Mouse (Mus musculus): ENCODE data around the gene Zdhhc5. TPM values are rescaled to one million over a fixed set of nuclear protein-coding genes. Genes with fewer than 3 reads are reported as not detected.
A peak's percentile ranks its signal among the peaks of the same experiment; 100 is the strongest.

Zdhhc5 gene
- polyA plus RNA-seq, 1 experiment from 2014 or later = 15.2 TPM

DNA sequence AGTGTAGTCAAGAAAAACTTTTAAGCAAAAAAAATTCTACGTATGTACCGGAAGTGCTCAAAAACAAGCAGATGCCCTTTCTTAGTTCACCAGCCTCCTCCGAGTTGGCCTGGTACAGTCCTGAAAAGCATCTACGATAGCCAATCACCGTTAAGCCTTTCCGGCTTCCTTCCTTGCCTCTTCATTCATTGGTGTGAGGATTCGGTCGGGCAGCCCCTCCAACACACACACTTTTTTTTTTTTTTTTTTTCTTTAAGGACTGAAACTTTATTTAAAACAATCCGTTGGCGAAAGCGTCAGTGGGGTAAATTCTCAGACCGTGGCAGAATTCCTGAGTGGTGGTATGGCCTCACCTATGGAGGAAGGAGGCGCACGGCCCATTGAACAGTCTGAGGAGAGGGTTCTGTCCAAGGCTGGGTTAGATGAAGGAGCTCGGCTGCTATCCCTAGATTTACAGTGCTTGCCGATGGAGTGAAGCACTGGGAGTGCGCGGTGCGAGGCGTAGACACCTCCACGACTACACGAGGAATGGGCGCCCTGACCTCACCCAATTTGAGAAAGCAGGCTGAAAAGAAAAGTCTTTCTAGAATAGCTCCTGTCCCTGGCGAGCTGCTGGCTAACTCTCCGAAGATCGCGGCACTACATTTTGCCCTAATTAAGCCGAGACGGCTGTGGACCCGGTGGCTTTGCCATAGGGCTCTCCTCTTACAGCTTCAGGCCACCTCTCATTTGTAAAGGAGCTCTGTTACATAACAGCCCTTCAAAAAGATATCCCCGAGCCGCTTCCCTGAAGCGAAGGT lies 782 bp upstream of the Zdhhc5 start:
- Histone ChIP-seq H3K4me1 (ENCODE audit: control insufficient read depth, insufficient read depth, low read depth, low read length) (peaks cover 12% of the 10 kb centered on the region), H3K4me3 (ENCODE audit: low read length) (peak overlapping the region; percentile 96), H3K27ac (ENCODE audit: low read depth, low read length) (peak overlapping the region; percentile 98), H3K9ac (ENCODE audit: low read depth, low read length) (peak overlapping the region; percentile 79), H3K9me3 (ENCODE audit: control insufficient read depth, low read length) (no peaks in the 10 kb centered on the region), H3K36me3 (ENCODE audit: control insufficient read depth, insufficient read depth, low read length) (peaks cover under 1% of the 10 kb centered on the region; the same call in 1 of the 2 replicates), H3K27me3 (replicated peaks; ENCODE audit: control insufficient read depth, insufficient read depth, low read length) (no peaks in the 10 kb centered on the region), H3K4me2 (ENCODE audit: low read length) (peak overlapping the region; percentile 93)
- WGBS = under 1% methylated on average over 33 of the region's 33 CpGs
- ATAC-seq = peak; percentile 96

DNA sequence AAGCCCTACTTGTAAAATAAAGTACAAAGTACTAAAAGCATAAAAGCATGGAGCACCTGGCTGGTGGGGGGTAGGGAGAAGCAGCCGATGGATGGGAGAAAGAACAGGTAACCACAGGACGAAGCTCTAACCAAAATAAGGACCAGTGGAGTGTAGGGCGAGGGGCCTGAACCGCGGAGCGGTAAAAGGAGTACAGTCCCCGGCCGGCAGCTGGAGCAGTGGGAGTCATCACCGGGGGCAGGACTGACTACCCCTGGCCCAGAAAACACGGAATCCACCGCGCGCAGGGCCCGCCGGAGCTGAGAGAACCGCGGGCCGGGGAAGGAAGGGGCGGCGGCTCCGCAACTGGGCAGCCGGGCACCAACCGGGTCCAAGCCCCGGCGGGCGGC lies 564 bp downstream of the Zdhhc5 start:
- H3K36me3 ChIP-seq (ENCODE audit: control insufficient read depth, insufficient read depth, low read length) = peaks cover 8% of the 10 kb centered on the region
- no peaks in the 10 kb centered on the region for H3K9me3 ChIP-seq (ENCODE audit: control insufficient read depth, low read length)
- peak; percentile 12; the same call in 1 of the 2 replicates for ATAC-seq
- peak overlapping the region; percentile 96 for H3K4me3 ChIP-seq (ENCODE audit: low read length)
- peak overlapping the region; percentile 76 for H3K4me2 ChIP-seq (ENCODE audit: low read length)
- H3K27me3 ChIP-seq (replicated peaks; ENCODE audit: control insufficient read depth, insufficient read depth, low read length) = no peaks in the 10 kb centered on the region
- H3K9ac ChIP-seq (ENCODE audit: low read depth, low read length) = peak overlapping the region; percentile 95
- peak overlapping the region; percentile 98 for H3K27ac ChIP-seq (ENCODE audit: low read depth, low read length)
- WGBS = 0% methylated on average over 24 of the region's 26 CpGs
- H3K4me1 ChIP-seq (ENCODE audit: control insufficient read depth, insufficient read depth, low read depth, low read length) = peaks cover 12% of the 10 kb centered on the region

DNA sequence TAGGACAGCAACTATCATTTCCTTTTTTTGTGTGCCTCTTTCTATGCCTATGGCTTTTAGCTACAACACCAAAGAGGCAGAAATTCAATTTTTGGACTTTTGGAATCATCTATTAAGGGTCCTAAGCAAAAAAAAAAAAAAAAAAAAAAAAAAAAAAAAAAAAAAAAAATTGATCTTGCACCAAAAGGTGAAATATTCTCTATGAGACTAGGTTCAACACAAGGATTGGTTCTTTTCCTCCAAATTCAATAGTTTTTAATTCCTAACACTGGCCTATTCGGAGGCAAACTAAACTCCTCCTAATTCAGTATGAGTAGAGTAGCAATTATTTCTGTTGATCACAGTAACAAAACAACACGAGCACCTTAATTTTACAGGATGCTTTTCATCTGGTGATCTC lies 3.1 kb downstream of the Zdhhc5 start:
- ATAC-seq = no peak
- H3K4me2 ChIP-seq (ENCODE audit: low read length) = no peak overlapping the region
- no peak overlapping the region for H3K4me3 ChIP-seq (ENCODE audit: low read length)
- H3K4me1 ChIP-seq (ENCODE audit: control insufficient read depth, insufficient read depth, low read depth, low read length) = peaks cover 16% of the 10 kb centered on the region
- H3K9ac ChIP-seq (ENCODE audit: low read depth, low read length) = no peak overlapping the region
- H3K36me3 ChIP-seq (ENCODE audit: control insufficient read depth, insufficient read depth, low read length) = peaks cover 16% of the 10 kb centered on the region
- H3K27ac ChIP-seq (ENCODE audit: low read depth, low read length) = no peak overlapping the region
- WGBS = 91% methylated on average over 2 of the region's 2 CpGs
- no peaks in the 10 kb centered on the region for H3K27me3 ChIP-seq (replicated peaks; ENCODE audit: control insufficient read depth, insufficient read depth, low read length)
- H3K9me3 ChIP-seq (ENCODE audit: control insufficient read depth, low read length) = no peaks in the 10 kb centered on the region

DNA sequence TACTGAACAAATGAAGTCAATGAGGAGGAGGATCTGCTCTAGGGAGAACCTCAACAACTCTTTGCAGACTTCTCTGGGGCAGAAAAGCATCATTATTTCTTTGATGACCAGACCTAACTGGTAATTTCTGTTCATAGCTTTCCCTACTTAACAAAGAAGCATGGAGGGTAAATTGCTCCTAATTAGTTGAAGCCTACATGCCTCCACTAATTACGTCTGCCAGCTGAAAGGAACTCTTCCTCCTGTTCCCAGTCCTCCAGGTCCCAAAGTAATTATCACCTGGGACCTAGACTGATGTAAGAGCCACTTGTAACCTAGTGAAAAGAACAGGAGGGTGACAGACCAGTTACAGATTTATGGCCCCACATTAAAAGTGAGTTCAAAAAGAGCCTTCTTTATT lies 7.5 kb downstream of the Zdhhc5 start:
- Histone ChIP-seq H3K36me3 (ENCODE audit: control insufficient read depth, insufficient read depth, low read length) (peaks cover 16% of the 10 kb centered on the region), H3K9ac (ENCODE audit: low read depth, low read length) (no peak overlapping the region), H3K27ac (ENCODE audit: low read depth, low read length) (no peak overlapping the region), H3K4me3 (ENCODE audit: low read length) (no peak overlapping the region), H3K4me1 (ENCODE audit: control insufficient read depth, insufficient read depth, low read depth, low read length) (peaks cover 3% of the 10 kb centered on the region), H3K9me3 (ENCODE audit: control insufficient read depth, low read length) (no peaks in the 10 kb centered on the region), H3K27me3 (replicated peaks; ENCODE audit: control insufficient read depth, insufficient read depth, low read length) (no peaks in the 10 kb centered on the region), H3K4me2 (ENCODE audit: low read length) (no peak overlapping the region)
- WGBS = 63% methylated on average over 1 of the region's 1 CpGs
- no peak for ATAC-seq

DNA sequence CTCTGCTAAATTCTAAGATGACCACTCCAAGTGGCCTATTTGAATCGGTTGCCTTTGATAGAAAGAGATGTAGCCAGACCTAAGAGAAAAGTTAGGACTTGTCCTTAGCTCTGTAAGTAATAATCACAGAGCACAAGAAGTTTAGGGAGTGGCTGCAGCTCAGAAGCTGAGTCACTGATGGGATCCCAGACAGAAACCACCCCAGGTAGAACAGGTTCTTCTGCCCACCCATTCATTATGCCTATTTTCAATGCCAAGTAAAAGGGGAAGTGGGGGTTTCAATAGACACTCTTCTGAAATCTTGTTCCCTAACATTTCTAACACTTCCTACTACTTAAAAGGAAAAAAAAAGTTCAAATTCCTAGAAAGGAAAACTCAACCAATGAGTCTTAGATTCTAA lies 9.7 kb downstream of the Zdhhc5 start:
- Histone ChIP-seq H3K4me2 (ENCODE audit: low read length) (no peak overlapping the region), H3K9me3 (ENCODE audit: control insufficient read depth, low read length) (no peaks in the 10 kb centered on the region), H3K9ac (ENCODE audit: low read depth, low read length) (no peak overlapping the region), H3K36me3 (ENCODE audit: control insufficient read depth, insufficient read depth, low read length) (peaks cover 11% of the 10 kb centered on the region), H3K27ac (ENCODE audit: low read depth, low read length) (no peak overlapping the region), H3K27me3 (replicated peaks; ENCODE audit: control insufficient read depth, insufficient read depth, low read length) (no peaks in the 10 kb centered on the region), H3K4me1 (ENCODE audit: control insufficient read depth, insufficient read depth, low read depth, low read length) (peaks cover 3% of the 10 kb centered on the region; the same call in 1 of the 2 replicates), H3K4me3 (ENCODE audit: low read length) (no peak overlapping the region)
- no peak for ATAC-seq
- 100% methylated on average over 1 of the region's 1 CpGs for WGBS

DNA sequence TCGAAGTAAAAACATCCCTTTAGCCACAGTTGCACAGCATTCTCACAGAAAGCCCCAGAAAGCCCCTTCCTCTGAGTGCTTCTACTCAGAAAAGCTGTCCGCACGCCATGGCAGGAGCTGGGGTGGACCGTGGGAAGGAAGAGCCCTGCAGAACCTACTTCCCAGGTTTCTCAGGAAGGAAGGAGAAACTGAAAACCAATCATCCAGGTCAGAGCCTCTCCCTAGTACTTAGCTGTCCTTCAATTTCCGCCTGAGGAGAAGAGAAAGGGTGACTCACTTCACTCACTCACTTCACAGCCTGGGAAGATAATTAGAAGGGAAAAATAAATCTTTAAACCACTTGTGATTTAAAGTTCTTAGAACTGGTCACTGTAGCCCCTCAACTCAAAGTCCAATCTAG lies 10.7 kb downstream of the Zdhhc5 start:
- no peaks in the 10 kb centered on the region for H3K9me3 ChIP-seq (ENCODE audit: control insufficient read depth, low read length)
- H3K4me2 ChIP-seq (ENCODE audit: low read length) = no peak overlapping the region
- no peaks in the 10 kb centered on the region for H3K27me3 ChIP-seq (replicated peaks; ENCODE audit: control insufficient read depth, insufficient read depth, low read length)
- no peak overlapping the region for H3K4me3 ChIP-seq (ENCODE audit: low read length)
- 76% methylated on average over 5 of the region's 5 CpGs for WGBS
- no peak for ATAC-seq
- peaks cover 8% of the 10 kb centered on the region for H3K36me3 ChIP-seq (ENCODE audit: control insufficient read depth, insufficient read depth, low read length)
- H3K27ac ChIP-seq (ENCODE audit: low read depth, low read length) = no peak overlapping the region
- no peak overlapping the region for H3K9ac ChIP-seq (ENCODE audit: low read depth, low read length)
- peaks cover 3% of the 10 kb centered on the region; the same call in 1 of the 2 replicates for H3K4me1 ChIP-seq (ENCODE audit: control insufficient read depth, insufficient read depth, low read depth, low read length)

DNA sequence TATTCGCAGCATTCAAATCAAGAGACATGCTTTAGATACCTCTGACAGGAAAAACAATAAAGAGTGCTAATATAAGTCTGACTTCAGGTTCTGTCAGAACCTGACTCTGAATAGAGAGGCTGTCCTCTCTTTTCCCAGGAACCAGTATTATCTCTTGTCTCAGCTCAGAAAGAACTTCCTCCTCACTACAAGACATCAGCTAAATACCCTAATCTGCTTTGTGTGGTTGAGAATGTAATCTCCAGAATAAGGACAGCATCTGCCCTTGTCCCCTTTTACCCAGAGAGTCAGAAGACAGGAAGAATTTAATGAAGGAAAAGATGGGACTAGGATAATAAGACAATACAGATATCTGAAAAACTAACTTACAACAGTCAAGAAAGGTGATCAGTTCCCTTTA lies 11.5 kb downstream of the Zdhhc5 start:
- Histone ChIP-seq H3K9ac (ENCODE audit: low read depth, low read length) (no peak overlapping the region), H3K9me3 (ENCODE audit: control insufficient read depth, low read length) (no peaks in the 10 kb centered on the region), H3K36me3 (ENCODE audit: control insufficient read depth, insufficient read depth, low read length) (peaks cover 8% of the 10 kb centered on the region), H3K27me3 (replicated peaks; ENCODE audit: control insufficient read depth, insufficient read depth, low read length) (no peaks in the 10 kb centered on the region), H3K4me2 (ENCODE audit: low read length) (no peak overlapping the region), H3K27ac (ENCODE audit: low read depth, low read length) (no peak overlapping the region), H3K4me1 (ENCODE audit: control insufficient read depth, insufficient read depth, low read depth, low read length) (peaks cover 3% of the 10 kb centered on the region; the same call in 1 of the 2 replicates), H3K4me3 (ENCODE audit: low read length) (no peak overlapping the region)
- 93% methylated on average over 1 of the region's 1 CpGs for WGBS
- ATAC-seq = no peak

DNA sequence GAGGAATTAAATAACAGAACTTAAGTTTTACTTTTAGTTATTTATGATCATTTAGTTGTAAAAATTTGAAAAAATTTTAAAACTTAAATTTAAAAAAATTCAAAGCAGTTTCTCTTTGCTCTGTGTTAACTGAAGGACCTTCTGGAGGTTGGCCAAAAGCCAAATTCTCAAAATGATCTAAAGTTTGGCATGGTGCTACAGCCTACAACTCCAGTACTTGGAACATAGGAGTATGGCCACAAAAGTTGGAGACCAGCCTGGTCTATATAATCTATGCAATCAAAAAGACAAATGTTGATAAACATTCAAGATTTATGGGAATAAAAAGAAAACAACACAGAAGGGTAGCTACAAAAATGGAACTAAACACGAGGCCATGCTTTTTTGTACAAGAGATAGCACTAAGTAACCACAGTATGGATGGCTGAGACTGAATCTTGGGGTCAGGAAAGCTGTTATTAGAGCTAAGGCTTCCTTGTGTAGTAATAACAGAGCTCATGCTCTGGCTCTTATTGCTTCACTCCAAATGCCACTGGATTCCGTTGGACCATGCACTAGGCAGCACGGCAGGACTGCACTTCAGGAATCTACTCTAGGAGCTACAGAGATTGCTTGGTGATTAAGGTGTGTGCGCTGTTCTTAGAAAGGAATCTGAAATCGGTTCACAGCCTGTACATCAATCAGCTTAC lies 19.8 kb downstream of the Zdhhc5 start:
- Histone ChIP-seq H3K27ac (ENCODE audit: low read depth, low read length) (no peak overlapping the region), H3K9ac (ENCODE audit: low read depth, low read length) (no peak overlapping the region), H3K4me3 (ENCODE audit: low read length) (no peak overlapping the region), H3K36me3 (ENCODE audit: control insufficient read depth, insufficient read depth, low read length) (peaks cover 37% of the 10 kb centered on the region), H3K9me3 (ENCODE audit: control insufficient read depth, low read length) (no peaks in the 10 kb centered on the region), H3K4me1 (ENCODE audit: control insufficient read depth, insufficient read depth, low read depth, low read length) (no peaks in the 10 kb centered on the region), H3K27me3 (replicated peaks; ENCODE audit: control insufficient read depth, insufficient read depth, low read length) (no peaks in the 10 kb centered on the region), H3K4me2 (ENCODE audit: low read length) (no peak overlapping the region)
- no peak for ATAC-seq
- WGBS = 92% methylated on average over 5 of the region's 5 CpGs

DNA sequence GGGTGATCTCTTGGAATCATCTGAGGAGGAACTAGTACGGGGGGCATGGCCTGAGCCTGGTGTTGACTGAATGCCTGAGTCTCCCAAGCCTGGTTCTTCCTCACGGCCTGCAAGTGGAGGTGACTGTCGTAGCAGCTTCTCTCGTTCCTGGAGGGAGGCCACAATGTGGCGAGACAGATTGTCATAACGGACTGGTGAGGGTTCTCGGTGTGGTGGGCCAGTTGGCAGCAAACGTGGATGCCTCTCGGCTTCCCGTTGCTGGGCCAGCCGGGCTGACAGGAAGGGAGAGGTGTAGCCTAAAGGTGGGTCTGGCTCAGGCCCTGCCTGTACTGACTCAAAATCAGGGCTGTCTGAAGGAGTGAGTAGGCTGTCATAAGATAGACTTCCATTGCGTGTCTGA lies 24.9 kb downstream of the Zdhhc5 start:
- Histone ChIP-seq H3K27me3 (replicated peaks; ENCODE audit: control insufficient read depth, insufficient read depth, low read length) (no peaks in the 10 kb centered on the region), H3K4me3 (ENCODE audit: low read length) (no peak overlapping the region), H3K4me1 (ENCODE audit: control insufficient read depth, insufficient read depth, low read depth, low read length) (no peaks in the 10 kb centered on the region), H3K4me2 (ENCODE audit: low read length) (no peak overlapping the region), H3K9ac (ENCODE audit: low read depth, low read length) (no peak overlapping the region), H3K27ac (ENCODE audit: low read depth, low read length) (no peak overlapping the region), H3K9me3 (ENCODE audit: control insufficient read depth, low read length) (no peaks in the 10 kb centered on the region), H3K36me3 (ENCODE audit: control insufficient read depth, insufficient read depth, low read length) (peaks cover 66% of the 10 kb centered on the region)
- 91% methylated on average over 12 of the region's 12 CpGs for WGBS
- 0 out of 2 replicates have a peak, but pooled peaks have one; percentile 46 for ATAC-seq
